Mouse (Mus musculus): ENCODE measurements around the gene Acsl6.

Gene Acsl6

GRCm38 (mm10) chr11:54307139-54307816 lies 3.7 kb downstream of the Acsl6 start:
- DNase-seq, result peak; percentile 75 to 81

GRCm38 (mm10) chr11:54310588-54310987 lies 7.0 kb downstream of the Acsl6 start:
- no peak for DNase-seq

- DNase-seq, result peak in 1 of 2 experiments; percentile 49
Measured at GRCm38 (mm10) chr11:54312021-54312420, 8.4 kb downstream of the Acsl6 start.

- DNase-seq, result no peak
Measured at GRCm38 (mm10) chr11:54312603-54313002, 9.0 kb downstream of the Acsl6 start.

- DNase-seq, result no peak
Measured at GRCm38 (mm10) chr11:54313391-54314360, 10.1 kb downstream of the Acsl6 start.

- peak in 1 of 2 experiments; percentile 55 for DNase-seq
Measured at GRCm38 (mm10) chr11:54314740-54315139, 11.1 kb downstream of the Acsl6 start.

- DNase-seq, result no peak
Measured at GRCm38 (mm10) chr11:54315336-54315735, 11.7 kb downstream of the Acsl6 start.

- peak in 1 of 2 experiments; percentile 41 for DNase-seq
Measured at GRCm38 (mm10) chr11:54317361-54317760, 13.8 kb downstream of the Acsl6 start.

- peak in 1 of 2 experiments; percentile 46 for DNase-seq
Measured at GRCm38 (mm10) chr11:54317795-54318194, 14.2 kb downstream of the Acsl6 start.

GRCm38 (mm10) chr11:54321802-54322532 lies 18.4 kb downstream of the Acsl6 start:
- DNase-seq, result no peak

- DNase-seq, result no peak
Measured at GRCm38 (mm10) chr11:54331463-54332183, 28.0 kb downstream of the Acsl6 start.

- peak; percentile 65 to 74 for DNase-seq
Measured at GRCm38 (mm10) chr11:54336165-54336707, 32.6 kb downstream of the Acsl6 start.

- DNase-seq, result no peak
Measured at GRCm38 (mm10) chr11:54343703-54344102, 40.1 kb downstream of the Acsl6 start.

GRCm38 (mm10) chr11:54351704-54352103 lies 48.1 kb downstream of the Acsl6 start:
- no peak for DNase-seq

- no peak for DNase-seq
Measured at GRCm38 (mm10) chr11:54353121-54353576, 49.6 kb downstream of the Acsl6 start.

GRCm38 (mm10) chr11:54354595-54355563 lies 51.3 kb downstream of the Acsl6 start:
- DNase-seq, result peak; percentile 61 to 75

GRCm38 (mm10) chr11:54355564-54355955 lies 52.0 kb downstream of the Acsl6 start:
- no peak for DNase-seq

GRCm38 (mm10) chr11:54356676-54357075 lies 53.1 kb downstream of the Acsl6 start:
- DNase-seq, result peak in 1 of 2 experiments; percentile 36

GRCm38 (mm10) chr11:54372553-54372952 lies 69.0 kb downstream of the Acsl6 start:
- DNase-seq, result no peak

- no peak for DNase-seq
Measured at GRCm38 (mm10) chr11:54390386-54390785, 86.8 kb downstream of the Acsl6 start.

- no peak for DNase-seq
Measured at GRCm38 (mm10) chr11:54391326-54391725, 87.7 kb downstream of the Acsl6 start.

Measured in cerebellum, postnatal 25 days (tissue).